Mouse (Mus musculus) heart, embryonic 13.5 days (tissue): ENCODE data around the gene Fbxl2. TPM values are rescaled to one million over a fixed set of nuclear protein-coding genes. Genes with fewer than 3 reads are reported as not detected.
"Not testable (repeated sequence)": the region's sequence is repeated elsewhere in the genome, so short reads cannot be mapped to it uniquely, and the experiment has no call there.

ENCODE experiments used
- ATAC-seq: fragments of 200-750 bp; cut with Nextera tagmentation; 2 replicates; pipeline ENCODE4 v1.8.0; 2017; ENCODE audit warnings: moderate TSS enrichment; ENCODE audit not compliant: insufficient number of reproducible peaks, low FRiP score, low TSS enrichment; ENCODE audit errors: extremely low read depth
- H3K27ac ChIP-seq: fragments of 300-500 bp; sonication (generic); replicated peaks from 2 replicates; pipeline ENCODE4 v1.5.1; 2015; ENCODE audit warnings: moderate library complexity, mild to moderate bottlenecking, inconsistent platforms
- H3K27me3 ChIP-seq: fragments of 300-500 bp; sonication (generic); replicated peaks from 2 replicates; pipeline ENCODE4 v1.6.1; 2015; ENCODE audit warnings: mild to moderate bottlenecking, inconsistent platforms
- H3K36me3 ChIP-seq: fragments of 300-500 bp; sonication (generic); 2 replicates; pipeline ENCODE4 v1.6.1; 2015; ENCODE audit warnings: mild to moderate bottlenecking, inconsistent platforms
- H3K4me1 ChIP-seq: fragments of 300-500 bp; sonication (generic); 2 replicates; pipeline ENCODE4 v1.6.1; 2015; ENCODE audit warnings: inconsistent platforms
- H3K4me2 ChIP-seq: fragments of 300-500 bp; sonication (generic); 2 replicates; pipeline ENCODE4 v1.6.1; 2015; ENCODE audit warnings: inconsistent platforms, mild to moderate bottlenecking, moderate library complexity
- H3K4me3 ChIP-seq: fragments of 300-500 bp; sonication (generic); 2 replicates; pipeline ENCODE4 v1.5.1; 2015; ENCODE audit warnings: moderate library complexity, mild to moderate bottlenecking, inconsistent platforms
- H3K9ac ChIP-seq: fragments of 300-500 bp; sonication (generic); 2 replicates; pipeline ENCODE4 v1.6.1; 2015; ENCODE audit warnings: inconsistent platforms, mild to moderate bottlenecking, moderate library complexity
- H3K9me3 ChIP-seq: fragments of 300-500 bp; sonication (generic); 2 replicates; pipeline ENCODE4 v1.6.1; 2016; ENCODE audit warnings: inconsistent platforms
- WGBS: fragments of 180-500 bp; shearing (Covaris S2); methylation state at CpG from one replicate; pipeline ENCODE4 v1.1.7; 2015; ENCODE audit warnings: mixed read lengths; 5-methylcytosine and 5-hydroxymethylcytosine counted together
- polyA plus RNA-seq: library from polyadenylated mRNA; unstranded; fragments of >200 nt; fragmentation: Nextera tagmentation; extraction: Ambion mirVana; gene quantifications from 2 replicates; pipeline ENCODE4 v1.2.1, GENCODE M21; 2015

The Fbxl2 gene
- 1.4 and 2.3 TPM in 2 replicates for polyA plus RNA-seq

DNA sequence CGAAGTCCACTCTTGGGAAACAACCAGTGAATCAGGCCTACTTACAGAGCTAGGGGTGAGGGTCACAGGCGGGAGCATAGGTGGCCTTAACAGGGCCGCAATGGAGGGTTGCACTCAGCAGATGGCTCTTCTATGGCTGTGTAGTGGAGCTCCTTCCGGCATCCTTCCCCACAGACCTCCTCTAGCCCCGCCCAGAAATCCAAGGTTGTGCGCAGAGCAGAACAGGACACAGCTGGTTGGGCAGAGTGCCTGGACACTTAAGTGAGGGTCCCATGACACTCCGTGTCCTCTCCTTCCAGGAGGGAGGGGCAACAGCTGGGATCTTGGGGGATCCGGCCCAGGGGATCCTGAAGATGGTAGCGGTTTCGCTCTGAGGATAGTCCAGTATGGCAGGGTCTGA is at the start of gene Fbxl2:
Gene Fbxl2 (minus strand): TSS at position 164 of the 400 bp plus-strand sequence.
- H3K27ac ChIP-seq, result no peak within 1 kb of the TSS
- H3K9me3 ChIP-seq, result 0 out of 2 replicates have a peak, but pooled peaks cover 3% of the 10 kb centered on the region
- no peak for ATAC-seq
- 0 out of 2 replicates have a peak, but pooled peaks cover 2% of the 10 kb centered on the region for H3K27me3 ChIP-seq
- 76% methylated on average over 10 of the region's 10 CpGs for WGBS
- H3K4me2 ChIP-seq, result no peak within 1 kb of the TSS
- no peaks in the 10 kb centered on the region for H3K36me3 ChIP-seq
- H3K4me3 ChIP-seq, result no peak within 1 kb of the TSS
- H3K4me1 ChIP-seq, result no peaks in the 10 kb centered on the region
- no peak within 1 kb of the TSS for H3K9ac ChIP-seq

DNA sequence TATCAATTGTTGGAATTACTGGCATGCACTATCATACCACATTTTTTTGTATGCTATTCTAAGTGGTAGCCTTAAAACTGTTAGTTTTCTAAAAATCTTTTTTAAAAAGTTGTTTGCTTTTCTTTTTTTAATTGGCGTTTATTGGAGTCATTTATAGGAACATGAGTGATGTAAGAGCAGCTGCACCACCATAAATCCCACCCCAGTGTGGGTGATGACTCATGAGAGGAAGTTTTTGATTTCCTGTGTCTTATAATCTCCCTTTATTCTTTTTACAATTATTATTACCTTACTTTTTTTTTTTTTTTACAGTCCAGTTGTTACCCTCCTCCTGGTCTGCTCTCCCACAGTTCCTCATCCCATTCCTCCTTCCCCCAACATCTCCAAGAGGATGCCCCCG is 48.9 kb upstream of the Fbxl2 start:
- ATAC-seq, result no peak
- no peak overlapping the region for H3K27ac ChIP-seq
- no peak overlapping the region for H3K9ac ChIP-seq
- H3K4me3 ChIP-seq, result no peak overlapping the region
- H3K27me3 ChIP-seq, result no peaks in the 10 kb centered on the region
- H3K4me1 ChIP-seq, result no peaks in the 10 kb centered on the region
- no peak overlapping the region for H3K4me2 ChIP-seq
- no peaks in the 10 kb centered on the region for H3K36me3 ChIP-seq
- no peaks in the 10 kb centered on the region for H3K9me3 ChIP-seq
- WGBS, result 81% methylated on average over 2 of the region's 2 CpGs

DNA sequence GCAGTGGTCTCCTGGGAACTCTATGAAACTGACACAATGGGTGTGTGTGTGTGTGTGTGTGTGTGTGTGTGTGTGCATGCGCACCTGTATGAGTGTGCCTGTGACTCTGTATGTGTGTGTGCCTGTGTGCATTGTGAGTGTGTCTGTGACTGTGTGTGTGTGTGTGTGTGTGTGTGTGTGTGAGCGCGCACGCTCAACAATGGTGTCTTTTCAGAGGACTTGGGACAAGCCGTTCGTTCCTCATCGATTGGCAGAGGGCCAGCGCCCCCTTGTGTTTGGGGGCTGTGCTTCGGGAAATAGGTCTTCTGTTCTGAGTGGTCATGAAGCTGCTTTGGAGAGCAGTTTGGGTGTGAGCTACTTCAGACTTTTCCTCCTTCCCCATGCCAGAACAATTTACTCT is 46.2 kb upstream of the Fbxl2 start:
- not testable (repeated sequence) for H3K4me1 ChIP-seq

DNA sequence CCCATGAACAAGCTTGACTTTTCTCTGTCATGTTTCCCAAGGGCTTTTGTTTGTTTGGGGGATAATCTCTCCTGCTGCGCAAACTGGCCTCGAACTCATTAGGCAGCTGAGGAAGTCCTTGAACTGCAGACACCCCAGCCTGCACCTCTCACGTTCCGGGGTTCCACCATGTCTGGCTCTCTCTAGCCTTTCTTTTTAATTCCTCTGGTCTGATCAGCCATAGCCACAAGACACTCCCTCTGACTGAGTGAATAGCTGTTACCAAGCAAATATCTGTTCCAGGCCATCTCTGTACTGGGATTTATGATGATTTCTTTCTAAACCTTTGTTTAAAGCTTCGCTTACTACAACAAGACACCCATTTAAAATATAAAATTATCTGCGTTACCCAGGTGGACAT is 42.9 kb upstream of the Fbxl2 start:
- H3K27ac ChIP-seq, ATAC-seq, H3K36me3 ChIP-seq, H3K4me1 ChIP-seq, H3K4me3 ChIP-seq, H3K9ac ChIP-seq, H3K4me2 ChIP-seq, H3K27me3 ChIP-seq, H3K9me3 ChIP-seq: not testable (repeated sequence)
- WGBS, result 76% methylated on average over 6 of the region's 6 CpGs

More for the DNA sequence above, 46.2 kb upstream of the Fbxl2 start:
- H3K9ac ChIP-seq, H3K27ac ChIP-seq, H3K9me3 ChIP-seq, H3K36me3 ChIP-seq, H3K4me3 ChIP-seq, ATAC-seq, H3K4me2 ChIP-seq, H3K27me3 ChIP-seq: not testable (repeated sequence)
- 4% methylated on average over 9 of the region's 9 CpGs for WGBS

DNA sequence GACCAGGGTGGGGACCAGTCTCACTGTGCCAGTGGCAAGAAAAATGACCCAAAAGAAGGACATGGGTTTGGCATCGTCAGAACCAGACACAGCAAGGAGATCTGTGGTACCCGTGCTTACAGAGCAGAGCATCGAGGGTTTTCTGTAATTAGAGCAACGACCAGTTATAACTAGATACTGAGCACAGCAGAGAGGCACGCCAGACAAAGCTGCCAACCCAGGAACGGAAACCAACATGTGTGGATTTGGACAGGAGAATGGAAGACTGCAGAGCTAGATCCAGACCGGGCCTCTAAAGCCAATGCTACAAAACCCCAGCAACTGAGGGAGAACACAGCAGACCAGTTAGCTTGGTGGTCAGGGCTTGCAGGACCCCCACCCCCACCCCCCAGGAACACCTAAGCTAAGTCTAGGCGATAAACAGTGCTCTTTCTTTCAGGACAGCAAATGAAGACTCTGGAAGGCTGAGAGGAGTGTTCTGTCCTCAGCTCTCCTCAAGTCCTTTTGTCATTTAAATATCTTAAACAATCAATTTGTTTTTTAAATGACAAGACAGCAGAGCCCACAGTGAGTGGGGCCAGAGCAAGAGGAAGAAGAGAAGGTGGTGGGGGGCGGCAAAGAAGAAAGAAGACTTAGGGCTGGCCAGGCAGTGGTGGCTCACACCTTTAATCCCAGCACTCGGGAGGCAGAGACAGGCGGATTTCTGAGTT is 41.3 kb upstream of the Fbxl2 start:
- WGBS, result 74% methylated on average over 11 of the region's 11 CpGs
- H3K4me1 ChIP-seq, result no peaks in the 10 kb centered on the region
- no peaks in the 10 kb centered on the region for H3K9me3 ChIP-seq
- H3K36me3 ChIP-seq, result no peaks in the 10 kb centered on the region
- no peak overlapping the region for H3K4me2 ChIP-seq
- no peaks in the 10 kb centered on the region for H3K27me3 ChIP-seq
- no peak overlapping the region for H3K9ac ChIP-seq
- no peak for ATAC-seq
- H3K4me3 ChIP-seq, result no peak overlapping the region
- H3K27ac ChIP-seq, result no peak overlapping the region

DNA sequence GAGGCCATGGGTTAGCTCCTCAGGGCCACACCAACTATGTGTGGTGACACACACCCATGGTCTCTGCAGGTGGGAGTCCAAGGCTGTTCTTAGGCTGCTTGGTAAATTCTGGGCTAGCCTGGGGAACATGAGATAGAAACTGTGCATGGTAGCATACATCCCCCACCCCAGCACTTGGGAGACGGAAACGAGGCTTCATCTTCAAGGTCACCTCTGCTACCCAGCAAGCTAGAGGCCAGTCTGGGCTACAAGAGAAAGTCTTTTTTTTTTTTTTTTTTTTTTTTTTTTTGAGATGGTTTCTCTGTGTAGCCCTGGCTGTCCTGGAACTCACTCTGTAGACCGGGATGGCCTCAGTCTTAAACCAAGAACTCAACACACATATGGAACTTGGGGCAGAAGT is 40.4 kb upstream of the Fbxl2 start:
- Histone ChIP-seq H3K4me1 (no peaks in the 10 kb centered on the region), H3K4me2 (no peak overlapping the region), H3K36me3 (no peaks in the 10 kb centered on the region), H3K27me3 (no peaks in the 10 kb centered on the region), H3K4me3 (no peak overlapping the region), H3K9ac (no peak overlapping the region), H3K9me3 (no peaks in the 10 kb centered on the region), H3K27ac (no peak overlapping the region)
- no peak for ATAC-seq
- 72% methylated on average over 3 of the region's 3 CpGs for WGBS

DNA sequence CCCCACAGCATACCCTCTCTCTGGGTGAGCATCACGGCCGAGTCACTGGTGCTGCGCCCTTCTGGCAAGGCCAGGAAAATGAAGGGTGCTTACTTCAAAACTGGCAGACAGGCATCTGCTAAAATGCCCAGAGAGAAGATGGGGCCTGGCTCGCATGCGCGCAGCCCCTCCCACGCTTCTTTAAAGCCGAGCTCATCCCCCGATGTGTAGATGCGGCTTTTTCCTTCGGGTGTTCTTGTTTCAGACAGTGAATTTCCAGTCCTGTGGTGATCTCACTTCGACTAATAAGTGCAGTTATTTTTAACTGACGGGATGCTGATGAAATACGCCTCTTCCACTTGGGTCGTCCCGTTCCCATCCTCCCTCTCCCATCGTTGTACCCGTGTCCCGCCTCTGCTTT is 27.7 kb upstream of the Fbxl2 start:
- no peaks in the 10 kb centered on the region for H3K36me3 ChIP-seq
- H3K9me3 ChIP-seq, result no peaks in the 10 kb centered on the region
- H3K4me1 ChIP-seq, result no peaks in the 10 kb centered on the region
- no peak overlapping the region for H3K4me2 ChIP-seq
- H3K9ac ChIP-seq, result no peak overlapping the region
- ATAC-seq, result no peak
- H3K27ac ChIP-seq, result no peak overlapping the region
- WGBS, result 69% methylated on average over 19 of the region's 19 CpGs
- no peak overlapping the region for H3K4me3 ChIP-seq
- H3K27me3 ChIP-seq, result no peaks in the 10 kb centered on the region

DNA sequence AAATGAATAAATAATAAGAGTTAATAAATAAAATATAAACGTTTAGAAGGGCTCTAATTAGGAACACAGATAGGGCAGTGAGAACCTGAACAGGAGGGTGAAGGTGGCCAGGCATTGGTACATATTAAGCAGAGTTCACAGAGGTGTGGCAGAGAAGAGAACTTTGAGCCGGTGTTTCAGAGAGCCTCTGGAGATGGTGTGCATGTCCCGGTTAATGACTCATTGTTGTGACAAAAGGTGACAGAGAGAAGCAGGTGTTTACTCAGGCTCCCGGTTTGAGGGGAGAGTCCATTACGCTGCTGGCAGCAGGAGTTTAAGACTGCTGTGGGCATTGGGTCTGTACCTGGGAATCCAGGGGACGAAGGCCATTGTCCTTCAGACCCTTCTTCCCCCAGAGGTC is 23.4 kb upstream of the Fbxl2 start:
- Histone ChIP-seq H3K4me2 (no peak overlapping the region), H3K4me3 (no peak overlapping the region), H3K36me3 (no peaks in the 10 kb centered on the region), H3K4me1 (no peaks in the 10 kb centered on the region), H3K27me3 (no peaks in the 10 kb centered on the region), H3K9me3 (no peaks in the 10 kb centered on the region), H3K27ac (no peak overlapping the region), H3K9ac (no peak overlapping the region)
- WGBS, result 61% methylated on average over 6 of the region's 6 CpGs
- ATAC-seq, result no peak

DNA sequence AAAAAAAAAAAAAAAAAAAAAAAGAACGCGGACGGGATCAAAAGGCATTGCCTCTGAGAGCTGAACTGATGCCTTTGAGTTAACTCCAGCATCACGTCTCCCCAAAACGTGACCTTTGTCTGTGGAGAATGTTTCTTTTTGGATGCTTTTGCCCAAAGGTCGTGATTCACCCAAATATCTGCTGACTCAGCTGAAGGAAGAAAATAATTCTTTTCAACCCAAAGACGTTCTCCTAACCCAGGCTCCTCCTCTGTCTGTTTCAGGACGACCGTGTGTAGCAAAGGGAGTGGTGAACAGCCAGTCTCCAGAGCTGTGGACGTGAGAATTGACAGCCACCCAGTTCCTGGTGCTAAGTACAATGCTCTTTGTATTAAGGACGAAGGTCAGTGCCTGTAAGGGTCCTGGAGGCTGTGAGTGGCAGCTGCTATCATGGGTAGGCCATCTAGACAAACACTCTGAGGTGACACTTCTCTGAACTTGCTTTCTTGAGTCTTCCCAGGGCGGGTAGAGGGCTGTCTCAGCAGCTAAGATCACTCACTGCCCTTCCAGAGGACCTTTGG is 22.6 kb upstream of the Fbxl2 start:
- Histone ChIP-seq H3K4me3 (no peak overlapping the region), H3K27ac (no peak overlapping the region), H3K27me3 (no peaks in the 10 kb centered on the region), H3K36me3 (no peaks in the 10 kb centered on the region), H3K9me3 (no peaks in the 10 kb centered on the region), H3K4me2 (no peak overlapping the region), H3K4me1 (no peaks in the 10 kb centered on the region), H3K9ac (no peak overlapping the region)
- ATAC-seq, result no peak
- 53% methylated on average over 12 of the region's 12 CpGs for WGBS

DNA sequence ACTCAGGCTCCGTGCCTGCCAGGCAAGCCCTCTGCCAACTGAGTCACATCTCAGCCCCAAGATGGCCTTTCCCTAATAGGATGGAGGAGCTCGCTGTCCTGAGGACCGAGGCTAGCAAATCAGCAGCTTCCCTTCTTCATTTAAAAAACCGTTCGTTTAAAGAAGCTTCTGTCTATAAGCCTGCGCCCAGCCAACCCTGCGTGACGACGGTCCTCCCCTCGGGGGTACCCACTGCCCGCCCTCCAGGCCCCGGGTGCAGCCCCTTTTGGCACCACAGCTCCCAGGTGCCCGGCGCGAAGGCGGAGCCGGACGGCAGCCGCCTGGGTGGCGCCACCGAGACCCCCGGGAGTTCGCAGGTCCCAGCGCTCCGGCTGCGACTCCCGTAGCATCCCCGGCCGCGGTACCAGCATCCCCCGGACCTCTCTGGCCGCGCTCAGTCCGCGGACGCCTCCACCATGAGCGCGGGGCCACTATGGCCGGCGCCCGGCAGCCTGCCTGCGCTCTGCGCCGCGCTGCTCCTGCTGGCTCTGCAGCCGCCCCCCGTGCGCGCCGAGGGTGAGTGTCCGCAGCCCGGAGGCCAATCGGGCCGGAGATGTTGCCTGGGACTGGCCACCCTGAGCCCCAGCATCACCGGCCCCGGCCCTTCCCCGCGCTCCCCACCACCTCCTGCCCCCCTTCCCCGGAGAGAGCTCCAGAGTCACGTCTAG is 11.3 kb upstream of the Fbxl2 start, which contains the start of gene Susd5:
Gene Susd5 (plus strand): TSS at position 51 of the 707 bp plus-strand sequence.
- Histone ChIP-seq H3K4me2 (peak within 1 kb of the TSS; percentile 84), H3K9me3 (no peaks in the 10 kb centered on the region), H3K4me1 (peaks cover 5% of the 10 kb centered on the region; the same call in 1 of the 2 replicates), H3K4me3 (peak within 1 kb of the TSS; percentile 59), H3K9ac (peak within 1 kb of the TSS; percentile 67), H3K36me3 (no peaks in the 10 kb centered on the region), H3K27me3 (peaks cover 52% of the 10 kb centered on the region), H3K27ac (no peak within 1 kb of the TSS)
- peak; percentile 17; the same call in 1 of the 2 replicates for ATAC-seq
- WGBS, result under 1% methylated on average over 60 of the region's 60 CpGs

DNA sequence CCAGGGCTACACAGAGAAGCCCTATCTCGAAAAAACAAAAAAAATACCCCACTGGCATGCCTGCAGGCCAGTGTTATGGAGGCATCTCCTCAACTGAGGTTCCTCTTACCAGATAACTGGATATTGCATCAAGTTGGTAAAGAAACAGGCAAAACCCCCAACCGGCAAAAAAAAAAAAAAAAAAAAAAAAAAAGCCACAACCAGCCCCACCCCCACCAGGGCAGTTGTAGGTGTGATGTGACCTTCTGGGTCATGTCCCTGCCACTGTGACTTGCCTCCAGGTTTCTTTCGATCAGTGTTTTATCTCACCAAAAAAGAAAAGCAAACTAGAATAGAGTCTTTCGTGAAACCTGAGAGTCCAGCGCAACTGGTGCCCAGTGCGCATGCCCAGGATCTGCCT is 6.9 kb upstream of the Fbxl2 start:
- no peak overlapping the region for H3K4me3 ChIP-seq
- WGBS, result 71% methylated on average over 6 of the region's 6 CpGs

More for the DNA sequence above, 6.9 kb upstream of the Fbxl2 start:
- Histone ChIP-seq H3K36me3 (no peaks in the 10 kb centered on the region), H3K4me2 (peak overlapping the region; percentile 22; the same call in 1 of the 2 replicates), H3K9me3 (0 out of 2 replicates have a peak, but pooled peaks cover 3% of the 10 kb centered on the region), H3K9ac (no peak overlapping the region), H3K4me1 (peaks cover 5% of the 10 kb centered on the region; the same call in 1 of the 2 replicates), H3K27ac (no peak overlapping the region), H3K27me3 (peaks cover 30% of the 10 kb centered on the region)
- no peak for ATAC-seq
